Mouse (Mus musculus): ENCODE measurements around the gene Slc26a1. TPM values are rescaled to one million over a fixed set of nuclear protein-coding genes. Genes with fewer than 3 reads are reported as not detected.
"Not testable (repeated sequence)": the region's sequence is repeated elsewhere in the genome, so short reads cannot be mapped to it uniquely, and the experiment has no call there.

The Slc26a1 gene
- polyA plus RNA-seq, 1 experiment, result 0.07 TPM

GRCm38 (mm10) chr5:108655891-108656650 lies 19.3 kb downstream of the Slc26a1 start:
- no peak for DNase-seq (ENCODE audit: low spot score)

GRCm38 (mm10) chr5:108655381-108655780 lies 20.0 kb downstream of the Slc26a1 start:
- no peak for DNase-seq (ENCODE audit: low spot score)

GRCm38 (mm10) chr5:108654444-108654990 lies 20.9 kb downstream of the Slc26a1 start:
- DNase-seq (ENCODE audit: low spot score), result no peak

- no peak for DNase-seq (ENCODE audit: low spot score)
Observed at GRCm38 (mm10) chr5:108653341-108653740, 22.0 kb downstream of the Slc26a1 start.

GRCm38 (mm10) chr5:108651823-108652222 lies 23.5 kb downstream of the Slc26a1 start:
- DNase-seq (ENCODE audit: low spot score), result no peak

- DNase-seq (ENCODE audit: low spot score), result no peak
Observed at GRCm38 (mm10) chr5:108651136-108651720, 24.1 kb downstream of the Slc26a1 start.

- DNase-seq (ENCODE audit: low spot score), result no peak
Observed at GRCm38 (mm10) chr5:108650341-108650740, 25.0 kb downstream of the Slc26a1 start.

- DNase-seq (ENCODE audit: low spot score), result no peak
Observed at GRCm38 (mm10) chr5:108648937-108649576, 26.3 kb downstream of the Slc26a1 start.

GRCm38 (mm10) chr5:108647820-108648465 lies 27.4 kb downstream of the Slc26a1 start:
- no peak for DNase-seq (ENCODE audit: low spot score)

GRCm38 (mm10) chr5:108647311-108647710 lies 28.1 kb downstream of the Slc26a1 start:
- no peak for DNase-seq (ENCODE audit: low spot score)

- DNase-seq (ENCODE audit: low spot score), result no peak
Observed at GRCm38 (mm10) chr5:108646343-108646660, 29.1 kb downstream of the Slc26a1 start.

GRCm38 (mm10) chr5:108645651-108646342 lies 29.6 kb downstream of the Slc26a1 start:
- no peak for DNase-seq (ENCODE audit: low spot score)

- no peak for DNase-seq (ENCODE audit: low spot score)
Observed at GRCm38 (mm10) chr5:108643674-108644073, 31.7 kb downstream of the Slc26a1 start.

GRCm38 (mm10) chr5:108636172-108636571 lies 39.2 kb downstream of the Slc26a1 start:
- DNase-seq (ENCODE audit: low spot score), result no peak

GRCm38 (mm10) chr5:108634088-108634487 lies 41.3 kb downstream of the Slc26a1 start:
- not testable (repeated sequence) for DNase-seq (ENCODE audit: low spot score)

- DNase-seq (ENCODE audit: low spot score), result no peak
Observed at GRCm38 (mm10) chr5:108633676-108634075, 41.7 kb downstream of the Slc26a1 start.

- DNase-seq (ENCODE audit: low spot score), result peak; percentile 90
Observed at GRCm38 (mm10) chr5:108629634-108630483, 45.5 kb downstream of the Slc26a1 start, which contains the start of the genes Gak and Tmem175. Gak (minus strand) TSS chr5:108629755. Tmem175 (plus strand) TSS chr5:108629770.

- DNase-seq (ENCODE audit: low spot score), result no peak
Observed at GRCm38 (mm10) chr5:108628891-108629633, 46.3 kb downstream of the Slc26a1 start.

- no peak for DNase-seq (ENCODE audit: low spot score)
Observed at GRCm38 (mm10) chr5:108626050-108626660, 49.2 kb downstream of the Slc26a1 start.
